Mouse (Mus musculus) yolk sac, embryonic 10.5 days (tissue): ENCODE data around the gene Rrn3.

Source experiments
- DNase-seq: peaks from one replicate; pipeline ENCODE4 v3.0.0-alpha.2; 2017; ENCODE audit warnings: low spot score

Gene Rrn3

GRCm38 (mm10) chr16:13851446-13851845, 70.9 kb downstream of the Rrn3 start:
- no peak for DNase-seq

GRCm38 (mm10) chr16:13853886-13854285, 73.4 kb downstream of the Rrn3 start:
- DNase-seq: no peak
